Mouse (Mus musculus) adrenal gland, postnatal 10 days (tissue): ENCODE data around the gene Pfn1. TPM values are rescaled to one million over a fixed set of nuclear protein-coding genes. Genes with fewer than 3 reads are reported as not detected.

Experiments used
- total RNA-seq, 2 experiments: library from RNA; stranded (reverse); gene quantifications; 2 replicates each; pipeline ENCODE4 v1.2.3; 2021

The Pfn1 gene
- total RNA-seq, 2 experiments from 2014 or later = 677 to 708 TPM

Other genes with a start within 250 kb of the Pfn1 start
- gene Pelp1, start 244.6 kb downstream of the Pfn1 start, total RNA-seq = 10 to 100 TPM; 23.2 to 24.6 TPM
- gene Arrb2, start 222.0 kb downstream of the Pfn1 start, total RNA-seq = 10 to 100 TPM; 21.7 to 26.0 TPM
- 10 to 100 TPM; 16.1 to 18.5 TPM for gene Med11, start 202.7 kb downstream of the Pfn1 start, total RNA-seq
- 1 to 10 TPM in 1 of 2 experiments, under 1 TPM in 1; 0.93 to 1.8 TPM for gene Zmynd15, start 195.2 kb downstream of the Pfn1 start, total RNA-seq
- 1 to 10 TPM; 4.2 to 5.8 TPM for gene Cxcl16, start 194.7 kb downstream of the Pfn1 start, total RNA-seq
- under 1 TPM; 0.55 to 0.84 TPM for gene Tm4sf5, start 149.4 kb downstream of the Pfn1 start, total RNA-seq
- gene Vmo1, start 140.0 kb downstream of the Pfn1 start, total RNA-seq = under 1 TPM; 0.42 to 0.48 TPM
- gene Gltpd2, start 135.4 kb downstream of the Pfn1 start, total RNA-seq = 1 to 10 TPM; 4.9 to 9.8 TPM
- 100 to 1,000 TPM; 276 to 295 TPM for gene Psmb6, start 129.3 kb downstream of the Pfn1 start, total RNA-seq
- gene Gm40193, start 121.7 kb downstream of the Pfn1 start, total RNA-seq = not detected
- gene Pld2, start 114.6 kb downstream of the Pfn1 start, total RNA-seq = 10 to 100 TPM in 1 of 2 experiments, 1 to 10 TPM in 1; 9.7 to 13.6 TPM
- 10 to 100 TPM; 49.0 to 55.8 TPM for gene Mink1, start 91.8 kb downstream of the Pfn1 start, total RNA-seq
- gene 4930544D05Rik, start 38.8 kb downstream of the Pfn1 start, total RNA-seq = not detected
- 1 to 10 TPM in 1 of 2 experiments, not detected in 1; 1.6 TPM for gene Chrne, start 35.4 kb downstream of the Pfn1 start, total RNA-seq
- gene Gp1ba, start 15.5 kb downstream of the Pfn1 start, total RNA-seq = under 1 TPM; 0.30 TPM
- gene Rnf167, start 7.4 kb downstream of the Pfn1 start, total RNA-seq = 10 to 100 TPM; 73.9 to 86.6 TPM
- gene Slc25a11, start 7.2 kb downstream of the Pfn1 start, total RNA-seq = 100 to 1,000 TPM; 180 to 220 TPM
- gene Eno3, start 2.6 kb upstream of the Pfn1 start, total RNA-seq = 100 to 1,000 TPM in 1 of 2 experiments, 10 to 100 TPM in 1; 89.5 to 224 TPM
- gene Spag7, start 14.8 kb upstream of the Pfn1 start, total RNA-seq = 10 to 100 TPM; 66.5 to 72.6 TPM
- 10 to 100 TPM; 34.3 to 43.8 TPM for gene Camta2, start 33.5 kb upstream of the Pfn1 start, total RNA-seq
- 10 to 100 TPM; 13.8 to 18.9 TPM for gene Inca1, start 45.5 kb upstream of the Pfn1 start, total RNA-seq
- gene Kif1c, start 45.9 kb upstream of the Pfn1 start, total RNA-seq = 100 to 1,000 TPM; 156 to 176 TPM
- gene Zfp3, start 109.6 kb upstream of the Pfn1 start, total RNA-seq = 10 to 100 TPM in 1 of 2 experiments, 1 to 10 TPM in 1; 6.7 to 10.3 TPM
- gene Scimp, start 157.9 kb upstream of the Pfn1 start, total RNA-seq = under 1 TPM; 0.27 to 0.57 TPM
- 10 to 100 TPM; 73.1 to 75.0 TPM for gene Rabep1, start 190.1 kb upstream of the Pfn1 start, total RNA-seq